Mouse (Mus musculus) ovary, postnatal 10 days (tissue): ENCODE results near the gene Nkap.
A peak's percentile ranks its signal among the peaks of the same experiment; 100 is the strongest.
"Not testable (repeated sequence)": the region's sequence is repeated elsewhere in the genome, so short reads cannot be mapped to it uniquely, and the experiment has no call there.

Experiments used
- DNase-seq: peaks from one replicate; pipeline ENCODE4 v3.0.0; 2022; ENCODE audit warnings: low spot score

The Nkap gene

DNA sequence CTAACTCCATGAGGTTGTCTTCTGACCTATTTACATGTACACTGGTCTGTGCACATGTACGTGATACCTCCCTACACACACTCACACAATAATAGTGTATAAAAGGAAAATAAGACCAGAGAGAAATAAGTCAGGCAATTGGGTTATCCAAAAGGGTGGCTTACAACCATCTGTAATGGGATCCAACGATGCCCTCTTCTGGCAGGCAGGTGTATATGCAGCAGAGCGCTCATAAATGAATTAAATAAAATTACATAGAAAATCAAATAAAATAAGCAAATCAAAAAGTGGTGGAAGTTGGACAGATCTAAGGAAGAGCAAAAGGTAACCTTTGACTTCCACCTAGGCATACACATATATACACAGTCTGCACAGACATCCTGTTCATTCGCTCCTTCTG lies 31.2 kb downstream of the Nkap start:
- no peak for DNase-seq

DNA sequence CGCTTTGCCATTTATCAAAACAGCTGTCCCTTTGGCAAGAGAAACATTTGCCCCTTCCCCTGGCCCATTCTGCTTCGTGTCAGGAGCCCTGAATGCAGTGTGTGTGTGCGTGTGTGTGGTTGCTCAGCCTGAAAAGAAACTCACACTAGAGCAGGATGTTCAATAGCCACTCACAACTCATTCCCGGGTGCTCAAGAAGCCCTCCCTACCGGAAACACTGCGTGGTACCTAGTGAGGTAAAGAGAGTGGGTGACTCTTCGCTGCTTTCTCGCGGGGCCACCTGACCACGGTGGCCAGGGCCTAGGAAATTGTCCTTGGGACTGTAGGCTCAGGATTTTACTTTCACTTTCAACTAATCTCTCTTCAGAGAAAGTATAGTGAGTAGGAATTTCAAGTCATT lies 34.6 kb downstream of the Nkap start:
- no peak for DNase-seq

DNA sequence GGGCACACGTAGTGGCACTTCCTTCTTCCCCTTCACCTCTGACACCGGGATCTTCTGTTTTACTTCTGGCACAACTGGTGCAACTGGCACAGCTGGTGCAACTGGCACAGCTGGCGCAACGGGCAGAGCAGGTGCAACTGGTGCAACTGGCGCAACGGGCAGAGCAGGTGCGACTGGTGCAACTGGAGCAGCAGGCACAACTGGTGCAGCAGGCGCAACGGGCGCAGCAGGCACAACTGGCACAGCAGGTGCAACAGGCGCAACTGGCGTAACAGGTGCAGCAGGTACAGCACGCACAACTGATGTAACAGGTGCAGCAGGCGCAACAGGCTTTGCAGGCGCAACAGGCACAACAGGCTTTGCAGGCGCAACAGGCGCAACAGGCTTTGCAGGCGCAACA lies 36.5 kb downstream of the Nkap start:
- DNase-seq, result no peak

DNA sequence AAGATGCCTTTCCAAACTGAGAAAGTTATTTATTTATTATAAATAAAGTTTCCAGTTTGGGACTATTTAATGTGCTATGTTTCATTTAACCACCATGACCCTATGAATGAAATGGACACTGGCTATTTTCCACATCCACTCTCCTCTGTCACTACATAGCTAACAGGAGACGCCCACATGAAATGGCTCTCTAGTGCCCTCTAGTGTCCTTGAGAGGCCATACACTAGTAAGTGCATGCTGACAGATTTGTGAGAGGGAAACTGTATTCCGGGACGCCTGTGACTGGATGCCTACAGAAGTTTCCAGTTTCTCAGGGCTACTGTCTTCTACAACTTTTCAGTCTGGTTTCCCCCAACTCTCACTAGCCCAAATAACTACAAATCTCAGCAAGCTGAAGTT lies 40.5 kb downstream of the Nkap start:
- DNase-seq, result no peak

DNA sequence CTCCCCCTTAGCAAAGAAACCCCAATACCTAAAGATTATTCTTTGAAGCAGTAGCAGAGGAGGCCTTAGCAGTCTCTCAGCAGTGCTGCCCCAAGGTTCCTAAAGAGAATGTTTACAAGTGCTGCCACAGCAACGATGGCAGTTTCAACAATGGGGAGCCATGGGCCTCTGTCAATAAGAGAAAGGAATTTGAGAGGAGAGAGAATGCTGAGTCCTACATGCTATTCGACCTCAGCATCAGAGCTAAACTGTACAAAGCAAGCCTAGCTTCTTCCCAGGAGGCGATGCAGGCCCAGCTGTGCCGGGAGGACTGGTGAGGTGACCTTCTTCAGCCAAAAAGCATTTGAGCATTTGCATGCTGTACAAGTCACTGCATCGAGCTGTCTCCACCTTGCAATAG lies 42.1 kb downstream of the Nkap start, which contains the start of gene Akap14:
Gene Akap14 (minus strand): TSS at position 101 of the 400 bp plus-strand sequence.
- no peak for DNase-seq

DNA sequence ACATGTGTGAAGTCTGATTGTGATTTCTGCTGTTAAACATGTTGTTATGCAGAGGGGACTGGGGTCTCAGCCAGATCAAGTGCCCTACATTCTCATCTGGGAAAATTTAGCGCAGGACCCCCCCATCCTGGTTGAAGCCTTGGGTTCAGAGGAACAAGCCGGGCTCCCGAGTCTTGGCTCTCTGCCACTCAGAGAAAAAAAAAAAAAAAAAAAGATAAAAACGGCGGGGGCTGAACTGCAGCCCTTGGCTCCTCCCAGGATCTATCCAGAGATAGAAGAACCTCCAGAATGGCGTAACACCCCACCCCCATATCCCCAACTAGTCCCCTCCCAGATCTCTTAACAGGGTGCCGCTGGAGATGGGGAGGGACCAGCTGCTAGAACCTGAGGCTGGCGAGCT lies 57.8 kb downstream of the Nkap start:
- not testable (repeated sequence) for DNase-seq

DNA sequence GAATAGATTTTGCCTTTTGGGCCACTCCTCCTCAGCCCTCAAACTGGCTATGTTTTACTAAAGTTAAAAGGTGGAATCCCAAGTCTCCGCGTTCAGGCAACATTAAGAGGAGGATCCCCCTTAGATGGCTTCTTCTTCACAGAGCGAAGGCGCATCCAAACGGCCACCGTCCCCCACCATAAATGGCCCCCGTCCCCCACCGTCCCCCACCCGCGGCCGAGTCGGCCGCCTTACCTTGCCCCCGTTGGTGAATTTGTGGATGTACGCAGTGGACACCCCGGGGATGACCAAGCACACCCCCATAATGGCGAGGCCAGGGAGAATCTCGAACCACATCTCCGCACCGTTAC lies 64.1 kb downstream of the Nkap start:
- DNase-seq, result no peak

DNA sequence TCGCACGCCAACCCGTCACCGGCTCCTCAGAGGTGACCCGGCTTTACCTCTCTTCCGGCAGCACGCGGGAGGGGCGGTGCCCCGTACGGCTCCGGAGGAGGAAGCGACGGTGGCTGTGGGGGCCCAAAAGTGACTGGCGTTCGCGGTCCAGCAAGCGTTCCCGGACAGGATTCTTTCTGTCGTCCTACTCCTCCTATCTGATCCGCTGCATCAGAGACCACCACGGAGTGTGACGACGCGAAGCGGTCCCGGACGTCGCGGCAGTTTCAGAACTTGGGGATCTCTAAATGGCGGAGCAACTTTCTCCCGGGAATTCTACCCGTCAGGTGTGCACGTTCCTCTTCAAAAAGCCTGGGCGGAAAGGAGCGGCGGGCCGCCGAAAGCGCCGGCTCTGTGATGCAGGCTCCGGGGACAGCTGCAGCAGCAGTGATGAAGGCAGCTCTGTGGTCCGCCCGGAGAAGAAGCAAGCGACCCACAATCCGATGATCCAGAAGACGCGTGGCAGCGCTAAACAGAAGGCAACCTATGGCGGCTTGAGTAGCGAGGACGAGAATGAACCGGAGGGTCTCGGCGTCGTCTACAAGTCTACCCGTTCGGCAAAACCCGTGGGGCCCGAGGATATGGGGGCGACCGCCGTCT lies 64.6 kb downstream of the Nkap start, which contains the start of the genes Ndufa1 and Rnf113a1:
Gene Ndufa1 (minus strand): TSS at position 59 of the 639 bp plus-strand sequence.
Gene Rnf113a1 (plus strand): TSS at position 141 of the 639 bp plus-strand sequence.
- peak; percentile 57 for DNase-seq

DNA sequence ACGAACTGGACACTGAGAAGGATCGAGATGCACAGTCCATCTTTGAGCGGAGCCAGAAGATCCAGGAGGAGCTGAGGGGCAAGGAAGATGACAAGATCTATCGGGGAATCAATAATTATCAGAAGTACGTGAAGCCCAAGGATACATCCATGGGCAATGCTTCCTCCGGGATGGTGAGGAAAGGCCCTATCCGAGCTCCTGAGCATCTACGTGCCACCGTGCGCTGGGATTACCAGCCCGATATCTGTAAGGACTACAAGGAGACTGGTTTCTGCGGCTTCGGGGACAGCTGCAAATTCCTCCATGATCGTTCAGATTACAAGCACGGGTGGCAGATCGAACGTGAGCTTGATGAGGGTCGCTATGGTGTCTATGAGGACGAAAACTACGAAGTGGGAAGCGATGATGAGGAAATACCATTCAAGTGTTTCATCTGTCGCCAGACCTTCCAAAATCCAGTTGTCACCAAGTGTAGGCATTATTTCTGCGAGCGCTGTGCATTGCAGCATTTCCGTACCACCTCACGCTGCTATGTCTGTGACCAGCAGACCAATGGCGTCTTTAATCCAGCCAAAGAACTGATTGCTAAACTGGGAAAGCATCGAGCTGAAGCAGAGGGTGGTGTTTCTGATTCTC lies 65.3 kb downstream of the Nkap start:
- DNase-seq, result no peak

DNA sequence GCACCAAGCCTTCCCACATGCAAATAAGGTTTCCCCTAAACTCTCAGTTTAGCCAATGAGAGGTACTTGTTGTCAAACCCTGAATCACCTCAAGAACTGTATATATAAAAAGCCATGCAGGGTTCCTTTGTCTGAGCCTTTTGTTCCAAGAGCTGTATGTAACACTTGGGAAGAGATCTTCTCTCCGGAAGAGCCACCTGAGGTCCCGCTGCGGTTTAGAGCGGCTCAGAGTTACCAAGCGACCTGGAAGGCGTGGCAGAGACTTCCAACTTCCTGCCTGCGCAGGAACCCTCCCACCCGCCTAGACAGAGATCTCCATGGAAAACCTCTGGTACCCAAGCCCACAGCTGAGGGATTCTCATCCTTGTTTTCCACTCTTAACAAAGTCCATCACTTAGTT lies 72.1 kb downstream of the Nkap start:
- DNase-seq, result no peak
